Mouse (Mus musculus) liver, embryonic 14.5 days (tissue): Measurements from ENCODE around the gene Tesk1. TPM values are rescaled to one million over a fixed set of nuclear protein-coding genes. Genes with fewer than 3 reads are reported as not detected.

ENCODE experiments used
- ATAC-seq: fragments of 200-750 bp; cut with Nextera tagmentation; 2 replicates; pipeline ENCODE4 v1.8.0; 2017; ENCODE audit warnings: moderate number of reproducible peaks, mild to moderate bottlenecking, moderate library complexity; ENCODE audit not compliant: insufficient read depth
- DNase-seq, 3 experiments: peaks; one replicate each; pipeline ENCODE4 v3.0.0-alpha.2; 2012 to 2013; ENCODE audit warnings: low read depth in 3 of 3, low spot score in 3 of 3
- H3K27ac ChIP-seq: fragments of 300-500 bp; sonication (generic); 2 replicates; pipeline ENCODE4 v1.5.1; 2014; ENCODE audit warnings: moderate library complexity, mild to moderate bottlenecking, control low read depth, inconsistent platforms
- H3K27me3 ChIP-seq: fragments of 300-500 bp; sonication (generic); 2 replicates; pipeline ENCODE4 v1.6.1; 2014; ENCODE audit warnings: mild to moderate bottlenecking, low read length, moderate library complexity; ENCODE audit not compliant: control insufficient read depth, insufficient read depth
- H3K36me3 ChIP-seq: fragments of 300-500 bp; sonication (generic); replicated peaks from 2 replicates; pipeline ENCODE4 v1.6.1; 2014; ENCODE audit warnings: low read depth; ENCODE audit not compliant: control insufficient read depth, insufficient read depth
- H3K4me1 ChIP-seq, 2 experiments: fragments of 200-500 bp in 1 of 2; fragments of 300-500 bp in 1 of 2; sonication (generic) in 1 of 2; replicated peaks; 2 replicates each; pipeline ENCODE4 v1.6.1; 2012 to 2014; ENCODE audit warnings: antibody characterized with exemption in 1 of 2, inconsistent platforms in 1 of 2, low read length in 1 of 2; ENCODE audit not compliant: control insufficient read depth in 2 of 2, insufficient read depth in 2 of 2
- H3K4me2 ChIP-seq: fragments of 300-500 bp; sonication (generic); 2 replicates; pipeline ENCODE4 v1.6.1; 2014; ENCODE audit warnings: low read depth, mild to moderate bottlenecking, control low read depth, moderate library complexity
- H3K4me3 ChIP-seq, 2 experiments: fragments of 200-500 bp in 1 of 2; fragments of 300-500 bp in 1 of 2; sonication (generic) in 1 of 2; 2 replicates each; pipeline ENCODE4 v1.5.1; 2012 to 2014; ENCODE audit warnings: low read depth in 2 of 2, low read length in 2 of 2, mild to moderate bottlenecking in 2 of 2, control low read depth in 1 of 2, inconsistent platforms in 1 of 2, moderate library complexity in 1 of 2; ENCODE audit not compliant: insufficient read depth in 1 of 2
- H3K9ac ChIP-seq: fragments of 300-500 bp; sonication (generic); replicated peaks from 2 replicates; pipeline ENCODE4 v1.6.1; 2014; ENCODE audit warnings: mild to moderate bottlenecking, control low read depth, moderate library complexity
- H3K9me3 ChIP-seq: fragments of 300-500 bp; sonication (generic); 2 replicates; pipeline ENCODE4 v1.6.1; 2016; ENCODE audit warnings: low read length, mixed read lengths; ENCODE audit not compliant: control insufficient read depth
- CTCF ChIP-seq: IDR thresholded peaks from 2 replicates; pipeline ENCODE4 v1.5.1; 2016; ENCODE audit warnings: antibody characterized with exemption, low read depth, control low read depth
- EP300 ChIP-seq: IDR thresholded peaks from 2 replicates; pipeline ENCODE4 v1.6.1; 2016; ENCODE audit warnings: antibody characterized with exemption, low read depth
- WGBS: fragments of 180-500 bp; shearing (Covaris S2); extraction: QIAGEN DNeasy Blood & Tissue Kit; methylation state at CpG from one replicate; pipeline ENCODE4 v1.1.7; 2014; ENCODE audit not compliant: insufficient replicate concordance; 5-methylcytosine and 5-hydroxymethylcytosine counted together
- polyA plus RNA-seq, 2 experiments: library from polyadenylated mRNA; depleted of rRNA in 1 of 2; stranded (reverse) in 1 of 2; unstranded in 1 of 2; fragments of >200 nt; fragmentation: Nextera tagmentation in 1 of 2; extraction: Ambion mirVana in 1 of 2; gene quantifications; 2 replicates each; pipeline versions ENCODE4 v1.2.1 to v1.2.3; 2012 to 2014

Gene Tesk1
- polyA plus RNA-seq, 2 experiments: 0.65 to 3.3 TPM

DNA sequence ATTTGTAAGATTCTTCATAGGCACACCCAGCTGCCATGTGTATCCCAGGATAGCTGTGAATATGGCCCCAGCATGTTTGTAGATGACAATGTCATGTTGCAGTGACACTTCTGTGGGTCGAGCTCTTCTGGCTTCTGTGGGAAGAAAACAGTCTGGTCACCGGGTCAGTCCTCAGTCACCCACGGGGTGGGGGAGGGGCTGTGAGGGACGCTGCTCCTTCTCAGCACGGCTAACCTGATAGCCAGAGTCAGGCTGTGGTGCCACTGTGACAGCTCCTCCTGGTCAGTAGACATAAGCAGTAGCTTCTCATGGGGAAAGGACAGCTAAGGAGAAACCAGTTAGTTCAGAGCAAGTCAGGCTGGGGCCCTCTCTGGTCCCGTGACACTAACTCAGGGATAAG, 54.8 kb downstream of the Tesk1 start:
- Histone ChIP-seq H3K36me3 (peaks cover 19% of the 10 kb centered on the region), H3K27me3 (no peaks in the 10 kb centered on the region), H3K9ac (no peak overlapping the region), H3K4me1 (peaks cover 12 to 29% of the 10 kb centered on the region in 2 experiments), H3K9me3 (no peaks in the 10 kb centered on the region), H3K27ac (no peak overlapping the region), H3K4me3 (no peak overlapping the region), H3K4me2 (no peak overlapping the region)
- no peak for TF ChIP-seq CTCF
- TF ChIP-seq EP300: no peak
- WGBS: 67% methylated on average over 6 of the region's 6 CpGs
- ATAC-seq (no peak), DNase-seq (no peak)

- 90% methylated on average over 8 of the region's 8 CpGs for WGBS
- Histone ChIP-seq H3K27ac (no peak overlapping the region), H3K9ac (no peak overlapping the region; the same call in 1 of the 2 replicates), H3K4me3 (peak overlapping the region in 1 of 2 experiments; percentile 75; a peak in 2 of 4 replicates), H3K27me3 (no peaks in the 10 kb centered on the region), H3K36me3 (peaks cover 19% of the 10 kb centered on the region), H3K4me2 (peak overlapping the region; percentile 75), H3K9me3 (no peaks in the 10 kb centered on the region), H3K4me1 (peaks cover 12 to 25% of the 10 kb centered on the region in 2 experiments)
- ATAC-seq (no peak), DNase-seq (no peak)
- no peak for TF ChIP-seq EP300
- no peak for TF ChIP-seq CTCF
These were observed 55.7 kb downstream of the Tesk1 start for GRCm38 (mm10) chr4:43497405-43497804.

Other genes starting within 250 kb of the Tesk1 start
- 0.05 and 0.06 TPM in 2 replicates for gene Atp8b5, start 174.8 kb upstream of the Tesk1 start, polyA plus RNA-seq (2012; rRNA removed)
- gene Atp8b5, start 174.8 kb upstream of the Tesk1 start, polyA plus RNA-seq (2014; fragmentation: Nextera tagmentation; extraction: Ambion mirVana): 0.06 TPM in 1 of 2 replicates, not detected in the other
- 0.50 and 0.81 TPM in 2 replicates for gene Rusc2, start 60.0 kb upstream of the Tesk1 start, polyA plus RNA-seq (2012; rRNA removed)
- gene Rusc2, start 60.0 kb upstream of the Tesk1 start, polyA plus RNA-seq (2014; fragmentation: Nextera tagmentation; extraction: Ambion mirVana): 0.28 and 0.81 TPM in 2 replicates
- gene Fam166b, start 12.8 kb upstream of the Tesk1 start, polyA plus RNA-seq (2012; rRNA removed): not detected in 2 replicates
- gene Fam166b, start 12.8 kb upstream of the Tesk1 start, polyA plus RNA-seq (2014; fragmentation: Nextera tagmentation; extraction: Ambion mirVana): not detected in 2 replicates
- 0.11 and 0.31 TPM in 2 replicates for gene Cd72, start 12.7 kb downstream of the Tesk1 start, polyA plus RNA-seq (2012; rRNA removed)
- 0.74 and 0.95 TPM in 2 replicates for gene Cd72, start 12.7 kb downstream of the Tesk1 start, polyA plus RNA-seq (2014; fragmentation: Nextera tagmentation; extraction: Ambion mirVana)
- gene Sit1, start 41.8 kb downstream of the Tesk1 start, polyA plus RNA-seq (2012; rRNA removed): 0.04 TPM in 1 of 2 replicates, not detected in the other
- not detected in 2 replicates for gene Sit1, start 41.8 kb downstream of the Tesk1 start, polyA plus RNA-seq (2014; fragmentation: Nextera tagmentation; extraction: Ambion mirVana)
- 11.8 and 27.6 TPM in 2 replicates for gene Ccdc107, start 51.0 kb downstream of the Tesk1 start, polyA plus RNA-seq (2012; rRNA removed)
- 32.1 and 36.7 TPM in 2 replicates for gene Ccdc107, start 51.0 kb downstream of the Tesk1 start, polyA plus RNA-seq (2014; fragmentation: Nextera tagmentation; extraction: Ambion mirVana)
- 37.5 and 42.5 TPM in 2 replicates for gene Arhgef39, start 57.8 kb downstream of the Tesk1 start, polyA plus RNA-seq (2012; rRNA removed)
- gene Arhgef39, start 57.8 kb downstream of the Tesk1 start, polyA plus RNA-seq (2014; fragmentation: Nextera tagmentation; extraction: Ambion mirVana): 23.4 and 24.7 TPM in 2 replicates
- 0.75 and 0.84 TPM in 2 replicates for gene Car9, start 65.0 kb downstream of the Tesk1 start, polyA plus RNA-seq (2012; rRNA removed)
- gene Car9, start 65.0 kb downstream of the Tesk1 start, polyA plus RNA-seq (2014; fragmentation: Nextera tagmentation; extraction: Ambion mirVana): 0.32 and 0.59 TPM in 2 replicates
- gene Tpm2, start 81.8 kb downstream of the Tesk1 start, polyA plus RNA-seq (2012; rRNA removed): 3.3 and 8.9 TPM in 2 replicates
- gene Tpm2, start 81.8 kb downstream of the Tesk1 start, polyA plus RNA-seq (2014; fragmentation: Nextera tagmentation; extraction: Ambion mirVana): 12.6 and 16.1 TPM in 2 replicates
- gene Creb3, start 120.4 kb downstream of the Tesk1 start, polyA plus RNA-seq (2012; rRNA removed): 9.6 and 10.9 TPM in 2 replicates
- gene Creb3, start 120.4 kb downstream of the Tesk1 start, polyA plus RNA-seq (2014; fragmentation: Nextera tagmentation; extraction: Ambion mirVana): 21.2 and 21.7 TPM in 2 replicates
- gene Tln1, start 120.8 kb downstream of the Tesk1 start, polyA plus RNA-seq (2012; rRNA removed): 26.4 and 30.1 TPM in 2 replicates
- gene Tln1, start 120.8 kb downstream of the Tesk1 start, polyA plus RNA-seq (2014; fragmentation: Nextera tagmentation; extraction: Ambion mirVana): 39.3 and 39.7 TPM in 2 replicates
- 13.4 and 15.1 TPM in 2 replicates for gene Rgp1, start 136.8 kb downstream of the Tesk1 start, polyA plus RNA-seq (2012; rRNA removed)
- 11.0 and 11.4 TPM in 2 replicates for gene Rgp1, start 136.8 kb downstream of the Tesk1 start, polyA plus RNA-seq (2014; fragmentation: Nextera tagmentation; extraction: Ambion mirVana)
- gene Gba2, start 136.9 kb downstream of the Tesk1 start, polyA plus RNA-seq (2012; rRNA removed): 12.5 and 12.7 TPM in 2 replicates
- gene Gba2, start 136.9 kb downstream of the Tesk1 start, polyA plus RNA-seq (2014; fragmentation: Nextera tagmentation; extraction: Ambion mirVana): 10.5 and 11.9 TPM in 2 replicates
- gene Msmp, start 142.6 kb downstream of the Tesk1 start, polyA plus RNA-seq (2012; rRNA removed): not detected in 2 replicates
- not detected in 2 replicates for gene Msmp, start 142.6 kb downstream of the Tesk1 start, polyA plus RNA-seq (2014; fragmentation: Nextera tagmentation; extraction: Ambion mirVana)
- 1.7 and 1.8 TPM in 2 replicates for gene Npr2, start 190.0 kb downstream of the Tesk1 start, polyA plus RNA-seq (2012; rRNA removed)
- gene Npr2, start 190.0 kb downstream of the Tesk1 start, polyA plus RNA-seq (2014; fragmentation: Nextera tagmentation; extraction: Ambion mirVana): 0.72 and 0.80 TPM in 2 replicates
- gene Spag8, start 211.7 kb downstream of the Tesk1 start, polyA plus RNA-seq (2012; rRNA removed): 0.16 and 0.31 TPM in 2 replicates
- gene Spag8, start 211.7 kb downstream of the Tesk1 start, polyA plus RNA-seq (2014; fragmentation: Nextera tagmentation; extraction: Ambion mirVana): 0.24 TPM in 1 of 2 replicates, not detected in the other
- 29.1 and 29.2 TPM in 2 replicates for gene Hint2, start 214.5 kb downstream of the Tesk1 start, polyA plus RNA-seq (2012; rRNA removed)
- 76.8 and 77.6 TPM in 2 replicates for gene Hint2, start 214.5 kb downstream of the Tesk1 start, polyA plus RNA-seq (2014; fragmentation: Nextera tagmentation; extraction: Ambion mirVana)
- 0.22 and 0.37 TPM in 2 replicates for gene Tmem8b, start 227.0 kb downstream of the Tesk1 start, polyA plus RNA-seq (2012; rRNA removed)
- 0.05 and 0.11 TPM in 2 replicates for gene Tmem8b, start 227.0 kb downstream of the Tesk1 start, polyA plus RNA-seq (2014; fragmentation: Nextera tagmentation; extraction: Ambion mirVana)
- 0.01 and 0.02 TPM in 2 replicates for gene Fam221b, start 227.2 kb downstream of the Tesk1 start, polyA plus RNA-seq (2012; rRNA removed)
- 1.7 TPM in 2 replicates for gene Fam221b, start 227.2 kb downstream of the Tesk1 start, polyA plus RNA-seq (2014; fragmentation: Nextera tagmentation; extraction: Ambion mirVana)